Mouse (Mus musculus) embryonic fibroblast, embryonic 13.5 days (primary cell): Measurements from ENCODE around the gene Syk.

ENCODE experiments used
- CTCF ChIP-seq: IDR thresholded peaks from 2 replicates; pipeline ENCODE4 v1.5.1; 2011; ENCODE audit warnings: mild to moderate bottlenecking, control low read depth, low read length, moderate library complexity, borderline replicate concordance; ENCODE audit not compliant: insufficient read depth
- POLR2A ChIP-seq: IDR thresholded peaks from 2 replicates; pipeline ENCODE4 v1.6.1; 2011; ENCODE audit warnings: low read depth, mild to moderate bottlenecking, control low read depth, low read length, moderate library complexity

- TF ChIP-seq POLR2A: no peak
- no peak for TF ChIP-seq CTCF
Observed at GRCm38 (mm10) chr13:52587761-52588160, 4.8 kb downstream of the Syk start.
